Mouse (Mus musculus) hindbrain, embryonic 10.5 days (tissue): ENCODE results near the gene 9530068E07Rik. TPM values are rescaled to one million over a fixed set of nuclear protein-coding genes. Genes with fewer than 3 reads are reported as not detected.

Experiments
- DNase-seq: peaks from one replicate; pipeline ENCODE4 v3.0.0-alpha.2; 2017; ENCODE audit warnings: low spot score
- H3K27ac ChIP-seq: fragments of 300-500 bp; sonication (generic); 2 replicates; pipeline ENCODE4 v1.5.1; 2016; ENCODE audit warnings: mild to moderate bottlenecking, moderate library complexity
- H3K27me3 ChIP-seq: fragments of 300-500 bp; sonication (generic); 2 replicates; pipeline ENCODE4 v1.6.1; 2016; ENCODE audit warnings: mild to moderate bottlenecking; ENCODE audit not compliant: poor library complexity, insufficient read depth, severe bottlenecking
- H3K36me3 ChIP-seq: fragments of 300-500 bp; sonication (generic); 2 replicates; pipeline ENCODE4 v1.6.1; 2016; ENCODE audit warnings: mild to moderate bottlenecking, moderate library complexity
- H3K4me1 ChIP-seq: fragments of 300-500 bp; sonication (generic); replicated peaks from 2 replicates; pipeline ENCODE4 v1.6.1; 2016; ENCODE audit warnings: mild to moderate bottlenecking
- H3K4me3 ChIP-seq: fragments of 300-500 bp; sonication (generic); 2 replicates; pipeline ENCODE4 v1.5.1; 2016; ENCODE audit warnings: mild to moderate bottlenecking, moderate library complexity
- H3K9me3 ChIP-seq: fragments of 300-500 bp; sonication (generic); 2 replicates; pipeline ENCODE4 v1.6.1; 2016; ENCODE audit warnings: mild to moderate bottlenecking, moderate library complexity
- WGBS: fragments of 180-500 bp; shearing (Covaris S2); methylation state at CpG from one replicate; pipeline ENCODE4 v1.1.7; 2016; 5-methylcytosine and 5-hydroxymethylcytosine counted together
- polyA plus RNA-seq: library from polyadenylated mRNA; unstranded; fragments of >200 nt; fragmentation: Nextera tagmentation; extraction: Ambion mirVana; gene quantifications from 2 replicates; pipeline ENCODE4 v1.2.1, GENCODE M21; 2016

9530068E07Rik gene
- polyA plus RNA-seq, 1 experiment from 2014 or later: 149 TPM

- H3K27me3 ChIP-seq: peaks cover 5% of the 10 kb centered on the region; the same call in 1 of the 2 replicates
- no peak overlapping the region for H3K4me3 ChIP-seq
- H3K9me3 ChIP-seq: no peaks in the 10 kb centered on the region; the same call in 1 of the 2 replicates
- H3K36me3 ChIP-seq: no peaks in the 10 kb centered on the region
- peaks cover 15% of the 10 kb centered on the region for H3K4me1 ChIP-seq
- WGBS: 27% methylated on average over 10 of the region's 10 CpGs
- H3K27ac ChIP-seq: no peak overlapping the region
- DNase-seq: no peak
Observed at GRCm38 (mm10) chr11:52437123-52437522, 40.9 kb downstream of the 9530068E07Rik start.

- peaks cover 15% of the 10 kb centered on the region for H3K4me1 ChIP-seq
- DNase-seq: peak; percentile 15
- H3K4me3 ChIP-seq: no peak overlapping the region
- 85% methylated on average over 2 of the region's 2 CpGs for WGBS
- H3K36me3 ChIP-seq: no peaks in the 10 kb centered on the region
- H3K27ac ChIP-seq: no peak overlapping the region
- H3K9me3 ChIP-seq: no peaks in the 10 kb centered on the region
- H3K27me3 ChIP-seq: peaks cover 5% of the 10 kb centered on the region; the same call in 1 of the 2 replicates
Observed at GRCm38 (mm10) chr11:52441096-52441495, 44.9 kb downstream of the 9530068E07Rik start.

GRCm38 (mm10) chr11:52447242-52447641, 51.0 kb downstream of the 9530068E07Rik start:
- Histone ChIP-seq H3K27ac (no peak overlapping the region), H3K27me3 (no peaks in the 10 kb centered on the region), H3K4me1 (peaks cover 7% of the 10 kb centered on the region; the same call in 1 of the 2 replicates), H3K36me3 (no peaks in the 10 kb centered on the region), H3K9me3 (no peaks in the 10 kb centered on the region), H3K4me3 (no peak overlapping the region)
- DNase-seq: no peak
- 64% methylated on average over 4 of the region's 4 CpGs for WGBS

- peaks cover 9% of the 10 kb centered on the region; the same call in 1 of the 2 replicates for H3K4me1 ChIP-seq
- DNase-seq: no peak
- H3K4me3 ChIP-seq: no peak overlapping the region
- no peak overlapping the region for H3K27ac ChIP-seq
- no peaks in the 10 kb centered on the region for H3K9me3 ChIP-seq
- H3K36me3 ChIP-seq: no peaks in the 10 kb centered on the region
- no peaks in the 10 kb centered on the region for H3K27me3 ChIP-seq
- 69% methylated on average over 3 of the region's 3 CpGs for WGBS
Observed at GRCm38 (mm10) chr11:52449004-52449403, 52.8 kb downstream of the 9530068E07Rik start.

- Histone ChIP-seq H3K36me3 (no peaks in the 10 kb centered on the region), H3K4me3 (no peak overlapping the region), H3K9me3 (no peaks in the 10 kb centered on the region), H3K27me3 (no peaks in the 10 kb centered on the region), H3K4me1 (peaks cover 9% of the 10 kb centered on the region; the same call in 1 of the 2 replicates), H3K27ac (no peak overlapping the region)
- DNase-seq: no peak
- 91% methylated on average over 5 of the region's 5 CpGs for WGBS
Observed at GRCm38 (mm10) chr11:52458281-52458680, 62.1 kb downstream of the 9530068E07Rik start.

Other genes with a start within 250 kb of the 9530068E07Rik start
- not detected in 2 replicates for gene Olfr1371, start 182.4 kb upstream of the 9530068E07Rik start, polyA plus RNA-seq
- 905 and 976 TPM in 2 replicates for gene Skp1a, start 164.4 kb upstream of the 9530068E07Rik start, polyA plus RNA-seq
- gene Tcf7, start 113.4 kb upstream of the 9530068E07Rik start, polyA plus RNA-seq: 9.3 and 10.8 TPM in 2 replicates
- gene Vdac1, start 35.6 kb upstream of the 9530068E07Rik start, polyA plus RNA-seq: 222 and 241 TPM in 2 replicates